Comparison of ENCODE assay signal across 13 mouse cellular contexts in genomic region chr7:78548721-78549120, GRCm38 (mm10).
"Had no signal": no experiment of that assay in that cellular context is flagged by ENCODE, and none has a peak within 500 bp of the region (broad histone marks: within the 10 kb centered on the region; RNA-seq: fewer than 3 reads in every experiment).

No protein-coding gene starts in this region.

- H3K27ac ChIP-seq: kidney, postnatal 0 days; limb, embryonic 12.5 days; limb, embryonic 15.5 days; liver, embryonic 14.5 days; macrophage had no signal

- H3K4me3 ChIP-seq: limb, embryonic 12.5 days; limb, embryonic 15.5 days had no signal

- DNase-seq: kidney, adult 2 months; kidney, postnatal 25 days; left cerebral cortex, postnatal 4 days; liver, postnatal 0 days; lung, embryonic 14.5 days; midbrain, embryonic 14.5 days; thymus, adult 18-20 months; thymus, postnatal 36 days had no signal
